In genomic region chr5:140521196-140521595, GRCm38 (mm10) we compare ENCODE assay signal across 21 mouse cellular contexts. TPM values are rescaled to one million over a fixed set of nuclear protein-coding genes. Genes with fewer than 3 reads are reported as not detected.
"Had no signal": no experiment of that assay in that cellular context is flagged by ENCODE, and none has a peak within 500 bp of the region (broad histone marks: within the 10 kb centered on the region; RNA-seq: fewer than 3 reads in every experiment).

No protein-coding gene starts in this region.

- H3K4me3 ChIP-seq: midbrain, embryonic 10.5 days; midbrain, embryonic 13.5 days; midbrain, embryonic 15.5 days; neural tube, embryonic 12.5 days had no signal

- H3K4me1 ChIP-seq: midbrain, embryonic 13.5 days; midbrain, embryonic 15.5 days; neural tube, embryonic 12.5 days had no signal

- H3K27me3 ChIP-seq: midbrain, embryonic 13.5 days; midbrain, embryonic 15.5 days; neural tube, embryonic 12.5 days had no signal

- ATAC-seq: midbrain, embryonic 13.5 days; midbrain, embryonic 15.5 days had no signal

- DNase-seq: lung, adult 18-20 months; lung, embryonic 14.5 days; lung, postnatal 10 days; lung, postnatal 4 days; right cerebral cortex, postnatal 14 days; spleen, adult 18-20 months; thymus, adult 18-20 months; thymus, postnatal 25 days; thymus, postnatal 4 days had no signal

- H3K27ac ChIP-seq: midbrain, embryonic 10.5 days; midbrain, embryonic 13.5 days; midbrain, embryonic 15.5 days; neural tube, embryonic 12.5 days had no signal

- H3K9me3 ChIP-seq: midbrain, embryonic 15.5 days; neural tube, embryonic 12.5 days had no signal

RNA-seq across cellular contexts. Expression of gene Grifin, which starts 43.7 kb away (rescaled TPM):
- total RNA-seq: megakaryocyte-erythroid progenitor cell, adult 5-6 weeks; midbrain, postnatal 0 days; monocyte, adult 5-6 weeks; neutrophil, adult 5-6 weeks had no signal
- polyA plus RNA-seq: lung, embryonic 14.5 days; lung, embryonic 16.5 days; midbrain, embryonic 13.5 days; midbrain, embryonic 15.5 days; midbrain, postnatal 0 days; neural tube, embryonic 12.5 days; neural tube, embryonic 14.5 days; small intestine, adult 2 months; urinary bladder, adult 2 months had no signal
